22 mouse cellular contexts compared by ENCODE assay signal in the genomic region with DNA sequence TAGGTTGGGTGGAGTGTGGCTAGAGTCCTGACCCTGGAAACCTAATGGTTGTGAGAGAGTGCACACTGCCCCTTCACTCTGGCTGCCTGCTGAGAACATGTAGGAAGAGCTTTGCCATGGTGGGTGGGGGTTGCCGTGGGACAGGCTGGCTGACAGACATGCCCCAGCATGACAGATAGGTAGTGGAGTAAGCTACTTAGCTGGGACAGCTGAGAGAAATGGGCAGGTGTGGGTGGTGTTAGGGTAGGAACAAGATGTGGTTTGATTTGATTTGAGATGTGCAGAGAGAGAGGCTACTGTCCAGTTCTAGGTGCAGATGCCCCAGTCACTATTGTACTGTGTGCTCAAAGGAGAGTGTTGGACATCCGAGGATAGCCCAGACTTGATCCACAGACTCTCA.
DNase-seq lines count a peak whose midpoint lies in the region; ATAC-seq and TF ChIP-seq lines count a peak whose summit lies in the region.
"Had no signal": no experiment of that assay in that cellular context is flagged by ENCODE, and none has a peak within 500 bp of the region (broad histone marks: within the 10 kb centered on the region; RNA-seq: fewer than 3 reads in every experiment).

No protein-coding gene starts in this region.

- peak; percentile 42 for DNase-seq in forebrain, embryonic 11.5 days (ENCODE audit: low spot score)
- no peak for DNase-seq in heart, adult 8-10 months (ENCODE audit: low spot score)
- peak; percentile 20 for DNase-seq in ES-CJ7 (ENCODE audit: low read depth, low spot score)
- DNase-seq in cerebellum, adult 11-12 months: no peak
- DNase-seq: adrenal gland, adult 2 months; cerebellum, adult 9-10 months; forebrain, postnatal 0 days; kidney, postnatal 36 days; lung, adult 18-20 months; midbrain, embryonic 14.5 days; right cerebral cortex, postnatal 25 days; thymus, postnatal 25 days had no signal

- H3K27ac ChIP-seq in forebrain, embryonic 11.5 days (ENCODE audit: low read depth, low read length): no peak overlapping the region
- no peak overlapping the region for H3K27ac ChIP-seq in forebrain, embryonic 16.5 days (ENCODE audit: low read length)
- peak overlapping the region; percentile 84 for H3K27ac ChIP-seq in heart, embryonic 13.5 days (replicated peaks)
- H3K27ac ChIP-seq: embryonic facial prominence, embryonic 13.5 days; hindbrain, embryonic 15.5 days; intestine, embryonic 15.5 days; stomach, postnatal 0 days had no signal

- no peaks in the 10 kb centered on the region for H3K36me3 ChIP-seq in forebrain, embryonic 11.5 days (ENCODE audit: control insufficient read depth, insufficient read depth, low read length)
- H3K36me3 ChIP-seq in forebrain, embryonic 16.5 days (ENCODE audit: control insufficient read depth, insufficient read depth): no peaks in the 10 kb centered on the region
- H3K36me3 ChIP-seq in heart, embryonic 13.5 days: peaks cover 34% of the 10 kb centered on the region
- H3K36me3 ChIP-seq in myocyte (ENCODE audit: control insufficient read depth, insufficient read depth): no peaks in the 10 kb centered on the region
- H3K36me3 ChIP-seq: hindbrain, embryonic 15.5 days; intestine, embryonic 15.5 days had no signal

- H3K9ac ChIP-seq in forebrain, embryonic 11.5 days (ENCODE audit: low read length): no peak overlapping the region
- no peak overlapping the region for H3K9ac ChIP-seq in forebrain, embryonic 16.5 days (replicated peaks; ENCODE audit: low read depth, low read length)
- 0 out of 2 replicates have a peak overlapping the region, but pooled peaks have one; percentile 34 for H3K9ac ChIP-seq in heart, embryonic 13.5 days
- H3K9ac ChIP-seq: embryonic facial prominence, embryonic 13.5 days; forebrain, postnatal 0 days; hindbrain, embryonic 15.5 days; intestine, embryonic 15.5 days had no signal

- TF ChIP-seq POLR2A in myocyte (IDR thresholded peaks at IDR 0.05; ENCODE audit: insufficient read length, low read depth): no peak

- WGBS in forebrain, embryonic 11.5 days: 94% methylated on average over 2 of the region's 2 CpGs
- WGBS in forebrain, embryonic 16.5 days: 87% methylated on average over 2 of the region's 2 CpGs
- 63% methylated on average over 2 of the region's 2 CpGs for WGBS in heart, embryonic 13.5 days

- H3K4me2 ChIP-seq in forebrain, embryonic 11.5 days (ENCODE audit: low read depth, low read length, severe bottlenecking): no peak overlapping the region
- H3K4me2 ChIP-seq in forebrain, embryonic 16.5 days (ENCODE audit: low read length): no peak overlapping the region
- H3K4me2 ChIP-seq in heart, embryonic 13.5 days: no peak overlapping the region
- no peak overlapping the region for H3K4me2 ChIP-seq in myocyte (ENCODE audit: low read depth)
- H3K4me2 ChIP-seq: embryonic facial prominence, embryonic 13.5 days; hindbrain, embryonic 15.5 days; intestine, embryonic 15.5 days; liver, embryonic 11.5 days had no signal

- no peak overlapping the region for H3K4me3 ChIP-seq in forebrain, embryonic 11.5 days (ENCODE audit: low read depth, low read length)
- no peak overlapping the region for H3K4me3 ChIP-seq in forebrain, embryonic 16.5 days (replicated peaks; ENCODE audit: low read length)
- H3K4me3 ChIP-seq in heart, embryonic 13.5 days: no peak overlapping the region
- H3K4me3 ChIP-seq in myocyte: no peak overlapping the region
- H3K4me3 ChIP-seq: embryonic facial prominence, embryonic 13.5 days; hindbrain, embryonic 15.5 days; intestine, embryonic 15.5 days had no signal

- ATAC-seq in forebrain, embryonic 11.5 days (replicated peaks; ENCODE audit: low FRiP score): no peak
- ATAC-seq in forebrain, embryonic 16.5 days: no peak
- ATAC-seq in heart, embryonic 13.5 days (ENCODE audit: extremely low read depth, insufficient number of reproducible peaks, low FRiP score, low TSS enrichment): no peak
- ATAC-seq: CD4-positive, CD25-positive, alpha-beta regulatory T cell, adult 4 months; forebrain, postnatal 0 days; intestine, embryonic 15.5 days had no signal

- no peaks in the 10 kb centered on the region for H3K4me1 ChIP-seq in forebrain, embryonic 11.5 days (replicated peaks; ENCODE audit: control insufficient read depth, insufficient read depth, low read length)
- peaks cover 5% of the 10 kb centered on the region for H3K4me1 ChIP-seq in forebrain, embryonic 16.5 days (replicated peaks; ENCODE audit: control insufficient read depth, insufficient read depth, low read length)
- H3K4me1 ChIP-seq in heart, embryonic 13.5 days: peaks cover 42% of the 10 kb centered on the region
- H3K4me1 ChIP-seq: embryonic facial prominence, embryonic 13.5 days; hindbrain, embryonic 15.5 days; intestine, embryonic 15.5 days had no signal

- H3ac ChIP-seq in myocyte (ENCODE audit: control insufficient read depth, insufficient read length): no peak overlapping the region

- no peaks in the 10 kb centered on the region for H3K9me3 ChIP-seq in forebrain, embryonic 11.5 days (ENCODE audit: control insufficient read depth, low read length)
- no peaks in the 10 kb centered on the region for H3K9me3 ChIP-seq in forebrain, embryonic 16.5 days (ENCODE audit: control insufficient read depth, low read length)
- H3K9me3 ChIP-seq in heart, embryonic 13.5 days: no peaks in the 10 kb centered on the region
- H3K9me3 ChIP-seq: embryonic facial prominence, embryonic 13.5 days; hindbrain, embryonic 15.5 days; intestine, embryonic 15.5 days; megakaryocyte, embryonic 14.5 days had no signal

- H3K27me3 ChIP-seq in forebrain, embryonic 11.5 days (ENCODE audit: control insufficient read depth, insufficient read depth, low read length): no peaks in the 10 kb centered on the region
- no peaks in the 10 kb centered on the region for H3K27me3 ChIP-seq in forebrain, embryonic 16.5 days (replicated peaks; ENCODE audit: control insufficient read depth, insufficient read depth, low read length)
- no peaks in the 10 kb centered on the region for H3K27me3 ChIP-seq in heart, embryonic 13.5 days (replicated peaks)
- H3K27me3 ChIP-seq in myocyte (ENCODE audit: control insufficient read depth, insufficient read depth, insufficient read length): no peaks in the 10 kb centered on the region
- H3K27me3 ChIP-seq: embryonic facial prominence, embryonic 13.5 days; hindbrain, embryonic 15.5 days; intestine, embryonic 15.5 days; megakaryocyte, embryonic 14.5 days had no signal

- peaks cover 11% of the 10 kb centered on the region for H3K79me2 ChIP-seq in myocyte (ENCODE audit: control insufficient read depth, insufficient read depth)

TF ChIP-seq in myocyte, 11 proteins besides CTCF, POLR2A, EP300 and RAD21:
- TF ChIP-seq MYOD1 (IDR thresholded peaks at IDR 0.05; ENCODE audit: control insufficient read depth in 1 of 3, insufficient read length in 2 of 3, low read depth in 2 of 3): peak in 1 of 3 experiments; percentile 60
- peak; percentile 29 for TF ChIP-seq POLR2AphosphoS2 (IDR thresholded peaks at IDR 0.05; ENCODE audit: insufficient read length, low read depth)
- TF ChIP-seq TCF12 (IDR thresholded peaks at IDR 0.05; ENCODE audit: insufficient read depth, poor library complexity, severe bottlenecking): no peak

Comparison
In these comparisons a context has a peak if more than half of its experiments do, and no peak if none do; other contexts are left out.
1. DNase-seq: peak in forebrain, embryonic 11.5 days (single experiment) and ES-CJ7 (single experiment); none in heart, adult 8-10 months (single experiment) and cerebellum, adult 11-12 months (single experiment).